Mouse (Mus musculus) ovary, adult 10 weeks (tissue): ENCODE measurements around the gene Leng8. TPM values are rescaled to one million over a fixed set of nuclear protein-coding genes. Genes with fewer than 3 reads are reported as not detected.

ENCODE experiments used
- polyA plus RNA-seq: library from polyadenylated mRNA; stranded (reverse); fragments of 350-450 nt; fragmentation: Illumina TruSeq; extraction: RNeasy Lipid Tissue Mini Kit (QIAGEN cat#74804); gene quantifications from one replicate; pipeline ENCODE4 v1.2.3, GENCODE M21; 2014

The Leng8 gene
- 13.9 TPM for polyA plus RNA-seq

GRCm38 (mm10) chr7:4136771-4137531 lies at the start of gene Leng8:
Leng8 (plus strand) TSS chr7:4137039.

GRCm38 (mm10) chr7:4119344-4119902 lies 17.4 kb upstream of the Leng8 start, which contains the start of gene Ttyh1:
Ttyh1 (plus strand) TSS chr7:4119408.

GRCm38 (mm10) chr7:4150059-4150541 lies 13.3 kb downstream of the Leng8 start, which contains the start of gene Leng9:
Leng9 (minus strand) TSS chr7:4150374.

GRCm38 (mm10) chr7:4164090-4164910 lies 27.5 kb downstream of the Leng8 start, which contains the start of gene Cdc42ep5:
Cdc42ep5 (minus strand) TSS chr7:4164860.

Other genes with a start within 250 kb of the Leng8 start
- 0.23 TPM for gene Gm14548, start 238.9 kb upstream of the Leng8 start, polyA plus RNA-seq
- not detected for gene Lilra6, start 221.5 kb upstream of the Leng8 start, polyA plus RNA-seq
- 9.1 TPM for gene Lair1, start 73.8 kb upstream of the Leng8 start, polyA plus RNA-seq
- 2.5 TPM for gene Ttyh1, start 17.6 kb upstream of the Leng8 start, polyA plus RNA-seq
- 0.48 TPM for gene Leng9, start 13.3 kb downstream of the Leng8 start, polyA plus RNA-seq
- gene Cdc42ep5, start 27.8 kb downstream of the Leng8 start, polyA plus RNA-seq: 0.97 TPM
- gene Lilra5, start 100.7 kb downstream of the Leng8 start, polyA plus RNA-seq: 2.7 TPM
- 1.7 TPM for gene Ncr1, start 200.7 kb downstream of the Leng8 start, polyA plus RNA-seq